Mouse (Mus musculus) ES-E14 (cell line): ENCODE data around the gene Crcp. TPM values are rescaled to one million over a fixed set of nuclear protein-coding genes. Genes with fewer than 3 reads are reported as not detected.

Experiments
- DNase-seq: peaks from one replicate; pipeline ENCODE4 v3.0.0-alpha.2; 2013; ENCODE audit warnings: low read depth, low spot score
- H3K27ac ChIP-seq: 2 replicates; pipeline ENCODE4 v1.5.1; 2012; ENCODE audit warnings: low read depth, mild to moderate bottlenecking, low read length, moderate library complexity, mixed read lengths; ENCODE audit not compliant: poor library complexity, insufficient read depth, severe bottlenecking
- H3K36me3 ChIP-seq: 2 replicates; pipeline ENCODE4 v1.6.1; 2012; ENCODE audit warnings: mild to moderate bottlenecking, low read length, moderate library complexity, mixed read lengths; ENCODE audit not compliant: control insufficient read depth, poor library complexity, insufficient read depth, severe bottlenecking
- H3K4me1 ChIP-seq, 2 experiments: fragments of 150-350 bp in 1 of 2; sonication (generic) in 1 of 2; 2 replicates each; pipeline ENCODE4 v1.6.1; 2012; ENCODE audit warnings: low read length in 2 of 2, mild to moderate bottlenecking in 1 of 2, mixed read lengths in 1 of 2; ENCODE audit not compliant: control insufficient read depth in 2 of 2, insufficient read depth in 2 of 2, poor library complexity in 1 of 2
- H3K4me3 ChIP-seq, 2 experiments: fragments of 150-350 bp in 1 of 2; sonication (generic) in 1 of 2; 2 replicates each; pipeline ENCODE4 v1.5.1; 2012; ENCODE audit warnings: low read length in 2 of 2, low read depth in 1 of 2, mild to moderate bottlenecking in 1 of 2, mixed read lengths in 1 of 2; ENCODE audit not compliant: insufficient read depth in 1 of 2, poor library complexity in 1 of 2, severe bottlenecking in 1 of 2
- H3K9ac ChIP-seq: 2 replicates; pipeline ENCODE4 v1.6.1; 2012; ENCODE audit warnings: low read depth, mild to moderate bottlenecking, low read length, mixed read lengths; ENCODE audit not compliant: poor library complexity, insufficient read depth, severe bottlenecking
- H3K9me3 ChIP-seq: fragments of 150-350 bp; sonication (generic); 2 replicates; pipeline ENCODE4 v1.6.1; 2012; ENCODE audit warnings: low read depth, mild to moderate bottlenecking, low read length; ENCODE audit not compliant: control insufficient read depth, insufficient read depth
- CHD2 ChIP-seq: IDR thresholded peaks from 2 replicates; pipeline ENCODE4 v1.6.1; 2014; ENCODE audit warnings: mild to moderate bottlenecking, low read depth, low read length, inconsistent platforms
- HCFC1 ChIP-seq: IDR thresholded peaks from 2 replicates; pipeline ENCODE4 v1.6.1; 2012; ENCODE audit warnings: low read length, inconsistent platforms, borderline replicate concordance; ENCODE audit not compliant: insufficient read depth
- MAFK ChIP-seq: IDR thresholded peaks from 2 replicates; pipeline ENCODE4 v1.6.1; 2014; ENCODE audit warnings: mild to moderate bottlenecking, low read depth, low read length, inconsistent platforms; ENCODE audit not compliant: insufficient read depth
- ZC3H11A ChIP-seq: IDR thresholded peaks from 2 replicates; pipeline ENCODE4 v1.6.1; 2012; ENCODE audit warnings: low read depth, mild to moderate bottlenecking, inconsistent platforms, low read length, borderline replicate concordance
- ZNF384 ChIP-seq: IDR thresholded peaks from 2 replicates; pipeline ENCODE4 v1.6.1; 2012; ENCODE audit warnings: low read depth, low read length, inconsistent platforms
- in situ Hi-C, 2 experiments: fragments of 600-800 bp; cut with MboI; formaldehyde crosslinking; loops; one replicate each; pipeline ENCODE4 v1.15.1; 2025; ENCODE audit warnings: low sequenced_read_pairs in 2 of 2, inconsistent platforms in 1 of 2; ENCODE audit not compliant: unreplicated experiment in 2 of 2
- total RNA-seq: library from RNA; depleted of rRNA; stranded (reverse); fragments of 300-350 nt; gene quantifications from 2 replicates; pipeline ENCODE4 v1.2.3, GENCODE M21; 2012

The Crcp gene
- total RNA-seq, 1 experiment, result 30.8 TPM

DNA sequence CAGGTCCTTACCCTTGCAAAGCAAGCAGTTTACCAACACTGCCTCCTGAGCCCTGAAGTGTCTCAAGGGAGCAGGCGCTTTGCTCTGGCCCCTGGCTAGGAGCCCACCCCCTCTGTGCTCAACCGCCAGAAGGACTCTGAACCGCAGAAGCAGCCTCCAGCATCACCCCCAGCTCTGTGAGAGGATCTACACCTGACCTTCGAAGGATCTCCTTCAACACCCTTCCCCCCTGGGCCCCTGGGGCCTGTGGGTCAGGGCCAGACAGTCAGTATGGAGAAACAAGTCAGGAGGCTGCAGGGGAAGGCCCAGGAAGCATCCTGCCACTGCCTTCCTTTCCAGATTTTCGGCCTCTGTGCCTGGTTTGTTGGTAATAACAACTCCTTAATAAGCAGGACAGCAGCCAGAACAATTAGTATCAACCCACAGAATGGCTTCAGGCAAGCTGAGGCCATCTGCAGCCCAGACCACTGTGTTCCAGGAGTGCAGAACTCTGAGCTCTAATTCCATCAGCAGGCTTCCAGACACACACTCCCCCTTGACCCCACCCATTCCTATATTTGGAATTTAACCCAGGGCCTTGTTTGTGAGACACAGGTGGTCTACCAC lies 7.6 kb upstream of the Crcp start:
- DNase-seq, result no peak
- Histone ChIP-seq H3K4me1 (peaks cover 0 to 10% of the 10 kb centered on the region in 2 experiments; a peak in 2 of 4 replicates), H3K27ac (no peak overlapping the region), H3K9me3 (no peaks in the 10 kb centered on the region), H3K9ac (no peak overlapping the region), H3K4me3 (no peak overlapping the region), H3K36me3 (peaks cover 7% of the 10 kb centered on the region; the same call in 1 of the 2 replicates)
- TF ChIP-seq ZC3H11A (no peak), ZNF384 (no peak), CHD2 (no peak), HCFC1 (no peak), MAFK (no peak)
- in situ Hi-C loops, result no loop called here

DNA sequence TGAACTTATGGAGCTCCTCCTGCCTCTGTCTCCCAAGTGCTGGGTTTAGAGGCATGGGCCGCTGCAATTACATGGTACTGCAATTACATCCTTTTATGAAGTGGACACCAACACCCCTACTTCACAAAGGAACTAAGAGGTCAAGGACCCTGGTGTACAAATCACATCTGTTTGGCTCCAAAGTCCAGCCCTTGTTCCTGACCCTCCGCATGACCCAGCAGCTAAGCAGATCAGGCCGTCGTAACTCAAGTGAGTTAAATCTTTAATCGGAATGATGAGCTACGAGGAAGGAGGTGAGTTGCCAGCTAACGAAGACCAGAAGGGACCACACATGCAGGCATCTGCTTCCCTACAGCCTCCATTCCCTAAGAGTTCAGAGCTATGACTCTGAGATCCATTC lies 6.7 kb upstream of the Crcp start:
- no peak for DNase-seq
- in situ Hi-C loops, result no loop called here
- H3K9me3 ChIP-seq, result no peaks in the 10 kb centered on the region
- TF ChIP-seq ZC3H11A (no peak), CHD2 (no peak), MAFK (no peak), ZNF384 (no peak), HCFC1 (no peak)
- no peak overlapping the region for H3K4me3 ChIP-seq
- no peak overlapping the region for H3K27ac ChIP-seq
- H3K36me3 ChIP-seq, result peaks cover 7% of the 10 kb centered on the region; the same call in 1 of the 2 replicates
- H3K9ac ChIP-seq, result no peak overlapping the region
- peaks cover 0 to 10% of the 10 kb centered on the region in 2 experiments; a peak in 2 of 4 replicates for H3K4me1 ChIP-seq

DNA sequence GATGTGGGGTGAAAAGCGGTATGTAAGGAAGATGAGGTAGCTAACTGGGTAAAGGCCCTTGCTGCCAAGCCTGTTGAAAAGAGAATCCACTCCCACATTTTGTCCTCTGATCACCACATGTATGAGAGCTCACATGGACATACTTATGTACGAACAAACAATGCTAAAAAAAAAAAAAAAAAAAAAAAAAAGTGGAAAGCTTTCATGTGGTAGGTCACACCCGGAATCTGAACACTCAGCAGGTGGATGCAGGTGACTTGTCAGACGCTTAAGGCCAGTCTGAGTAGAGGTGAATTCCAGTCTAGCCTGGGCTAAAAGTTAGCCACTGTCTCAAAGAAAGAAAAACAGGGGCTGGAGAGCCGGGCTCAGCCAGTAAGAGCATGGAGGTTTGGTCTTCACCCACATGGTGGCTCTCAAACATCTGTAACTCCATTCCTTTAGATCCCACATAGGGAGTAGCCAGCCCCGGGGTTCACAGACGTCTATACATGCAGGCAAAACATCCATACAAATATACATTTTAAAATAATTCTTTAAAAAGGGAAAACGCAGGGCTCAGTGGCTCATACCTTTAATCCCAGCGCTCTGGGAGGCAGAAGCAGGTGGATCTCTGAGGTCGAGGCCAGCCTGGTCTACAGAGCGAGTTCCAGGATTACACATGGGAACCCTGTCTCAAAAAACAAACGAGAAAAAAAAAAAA lies 5.9 kb upstream of the Crcp start:
- no peak overlapping the region for H3K9ac ChIP-seq
- no peak for TF ChIP-seq MAFK
- no peak for TF ChIP-seq ZC3H11A
- TF ChIP-seq ZNF384, result 0 out of 2 replicates have a peak, but pooled peaks have one; percentile 38
- H3K4me3 ChIP-seq, result peak overlapping the region in 1 of 2 experiments; percentile 95; a peak in 2 of 4 replicates
- peaks cover 5% of the 10 kb centered on the region; the same call in 1 of the 2 replicates for H3K36me3 ChIP-seq
- H3K4me1 ChIP-seq, result peaks cover 0 to 10% of the 10 kb centered on the region in 2 experiments; a peak in 2 of 4 replicates
- H3K27ac ChIP-seq, result no peak overlapping the region
- in situ Hi-C loops, result no loop called here
- no peak for DNase-seq
- H3K9me3 ChIP-seq, result no peaks in the 10 kb centered on the region

DNA sequence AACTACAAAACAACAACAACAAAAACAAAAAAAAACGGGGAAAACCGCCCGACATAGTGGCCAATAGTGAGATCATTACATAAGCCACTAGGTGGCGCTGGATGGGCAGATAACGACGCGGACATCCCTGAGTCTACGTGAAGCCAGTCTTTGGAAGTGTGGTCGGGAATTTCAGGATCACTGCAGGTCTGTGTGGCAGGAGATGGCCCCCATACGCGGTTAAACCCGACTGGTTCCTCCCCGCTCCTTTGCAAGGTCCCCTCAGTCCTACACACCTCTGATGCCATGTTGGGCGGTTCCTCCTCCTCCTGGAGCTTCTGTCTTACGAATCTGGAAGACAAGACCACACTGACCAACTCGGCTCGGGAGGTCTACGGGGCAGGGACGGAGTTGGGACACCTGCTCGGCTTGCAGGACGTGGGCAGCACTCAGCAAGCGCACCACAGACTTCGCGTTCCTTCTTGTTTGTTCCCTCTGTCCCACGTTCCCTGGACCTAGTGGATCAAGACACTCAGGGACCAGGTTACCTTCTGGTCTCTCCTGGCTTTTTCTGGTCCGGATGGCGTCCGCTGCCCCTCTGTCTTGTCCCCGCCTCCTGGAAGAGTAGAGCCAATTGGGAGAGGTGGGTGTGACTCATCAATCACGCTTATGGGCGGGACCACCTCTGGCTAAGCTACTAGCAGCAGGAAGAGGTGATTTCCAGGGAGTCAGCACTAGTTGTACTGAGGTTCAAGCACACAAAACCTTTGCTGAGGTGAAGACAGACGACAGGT lies 5.1 kb upstream of the Crcp start:
- in situ Hi-C loops, result no loop called here
- H3K4me3 ChIP-seq, result peak overlapping the region; percentile 69 to 95
- peak; percentile 92 for DNase-seq
- no peaks in the 10 kb centered on the region for H3K36me3 ChIP-seq
- peaks cover 0 to 10% of the 10 kb centered on the region in 2 experiments; a peak in 2 of 4 replicates for H3K4me1 ChIP-seq
- H3K9me3 ChIP-seq, result no peaks in the 10 kb centered on the region
- TF ChIP-seq MAFK (0 out of 2 replicates have a peak, but pooled peaks have one; percentile 32), ZC3H11A (no peak), ZNF384 (peak; percentile 62), HCFC1 (no peak)
- H3K9ac ChIP-seq, result peak overlapping the region; percentile 56
- H3K27ac ChIP-seq, result no peak overlapping the region
